In genomic region chr7:80642976-80643666, GRCm38 (mm10) we compare ENCODE assay signal across 11 mouse cellular contexts. TPM values are rescaled to one million over a fixed set of nuclear protein-coding genes. Genes with fewer than 3 reads are reported as not detected.
DNase-seq lines count a peak whose midpoint lies in the region; ATAC-seq and TF ChIP-seq lines count a peak whose summit lies in the region.
"Had no signal": no experiment of that assay in that cellular context is flagged by ENCODE, and none has a peak within 500 bp of the region (broad histone marks: within the 10 kb centered on the region; RNA-seq: fewer than 3 reads in every experiment).

No protein-coding gene starts in this region.

- TF ChIP-seq CTCF in cerebellum, adult 2 months (IDR thresholded peaks at IDR 0.05; ENCODE audit: borderline replicate concordance, insufficient read depth, low read depth, low read length): no peak
- no peak for TF ChIP-seq CTCF in layer of hippocampus, adult 2 months (conservative IDR thresholded peaks at IDR 0.05)

- 50% methylated on average over 8 of the region's 8 CpGs for WGBS in cerebellum, adult 2 months
- 69% methylated on average over 8 of the region's 8 CpGs for WGBS in embryonic facial prominence, embryonic 14.5 days

- no peak overlapping the region for H3K9ac ChIP-seq in embryonic facial prominence, embryonic 14.5 days (ENCODE audit: low read depth, low read length)
- H3K9ac ChIP-seq: liver, embryonic 15.5 days; stomach, embryonic 15.5 days had no signal

- no peaks in the 10 kb centered on the region for H3K36me3 ChIP-seq in embryonic facial prominence, embryonic 14.5 days (ENCODE audit: control insufficient read depth, insufficient read depth, low read length)
- H3K36me3 ChIP-seq: liver, embryonic 15.5 days; stomach, embryonic 15.5 days had no signal

- no peak for ATAC-seq in embryonic facial prominence, embryonic 14.5 days (ENCODE audit: low read depth)

- peak overlapping the region; percentile 27; the same call in 1 of the 2 replicates for H3K27ac ChIP-seq in cerebellum, adult 2 months (ENCODE audit: insufficient read depth, low read length)
- peak overlapping the region; percentile 18; the same call in 1 of the 2 replicates for H3K27ac ChIP-seq in layer of hippocampus, adult 2 months
- peak overlapping the region; percentile 8; the same call in 1 of the 2 replicates for H3K27ac ChIP-seq in embryonic facial prominence, embryonic 14.5 days (replicated peaks; ENCODE audit: low read depth, low read length)
- H3K27ac ChIP-seq: kidney, postnatal 0 days; liver, embryonic 15.5 days had no signal

- no peak for TF ChIP-seq POLR2A in cerebellum, adult 2 months (IDR thresholded peaks at IDR 0.05; ENCODE audit: borderline replicate concordance, insufficient read depth, low read length)

- no peak overlapping the region for H3K4me2 ChIP-seq in embryonic facial prominence, embryonic 14.5 days (ENCODE audit: low read depth, low read length)
- H3K4me2 ChIP-seq: liver, embryonic 15.5 days; stomach, embryonic 15.5 days had no signal

- no peak overlapping the region for H3K4me3 ChIP-seq in cerebellum, adult 2 months (replicated peaks; ENCODE audit: insufficient read depth, low read depth, low read length)
- no peak overlapping the region for H3K4me3 ChIP-seq in layer of hippocampus, adult 2 months
- H3K4me3 ChIP-seq in embryonic facial prominence, embryonic 14.5 days (ENCODE audit: low read depth, low read length): no peak overlapping the region
- H3K4me3 ChIP-seq: liver, embryonic 15.5 days; stomach, embryonic 15.5 days had no signal

- H3K27me3 ChIP-seq in cerebellum, adult 2 months (ENCODE audit: control insufficient read depth, insufficient read depth, low read length): no peaks in the 10 kb centered on the region
- H3K27me3 ChIP-seq in embryonic facial prominence, embryonic 14.5 days (replicated peaks; ENCODE audit: control insufficient read depth, insufficient read depth, low read length): no peaks in the 10 kb centered on the region
- H3K27me3 ChIP-seq: liver, embryonic 15.5 days; stomach, embryonic 15.5 days had no signal

- H3K4me1 ChIP-seq in cerebellum, adult 2 months (ENCODE audit: control insufficient read depth, insufficient read depth, low read length): peaks cover 69% of the 10 kb centered on the region
- peaks cover 26% of the 10 kb centered on the region for H3K4me1 ChIP-seq in embryonic facial prominence, embryonic 14.5 days (ENCODE audit: control insufficient read depth, insufficient read depth, low read length)

- H3K9me3 ChIP-seq in embryonic facial prominence, embryonic 14.5 days (ENCODE audit: control insufficient read depth, low read length): no peaks in the 10 kb centered on the region
- H3K9me3 ChIP-seq: liver, embryonic 15.5 days; stomach, embryonic 15.5 days had no signal

- no peak for DNase-seq in cerebellum, adult 2 months
- no peak for DNase-seq in cerebellum, adult 11 months
- no peak for DNase-seq in layer of hippocampus, adult 2 months (ENCODE audit: low spot score in 2 of 2)
- DNase-seq in layer of hippocampus, postnatal 25 days (ENCODE audit: extremely low spot score in 1 of 2, low spot score in 1 of 2): no peak
- no peak for DNase-seq in embryonic facial prominence, embryonic 14.5 days (ENCODE audit: low spot score)
- peak; percentile 44 to 50 for DNase-seq in thymus, postnatal 10 days (ENCODE audit: low spot score in 2 of 2)
- no peak for DNase-seq in left cerebral cortex, adult 8-10 months (ENCODE audit: low spot score in 2 of 2)
- DNase-seq in kidney, adult 11 months: no peak

RNA-seq across cellular contexts. Expression of gene Crtc3, which starts 45.6 kb away (rescaled TPM):
- 21.7 and 24.8 TPM in 2 replicates for polyA plus RNA-seq in cerebellum, adult 2 months (2012; rRNA removed)
- total RNA-seq in layer of hippocampus, adult 2 months (2021): 10 to 100 TPM; 21.0 to 24.4 TPM
- 10 to 100 TPM; 15.5 to 24.9 TPM for total RNA-seq in layer of hippocampus, postnatal 25 days (2021)
- polyA plus RNA-seq in embryonic facial prominence, embryonic 14.5 days (2014; fragmentation: Nextera tagmentation; extraction: Ambion mirVana): 21.6 and 22.9 TPM in 2 replicates
- 10 to 100 TPM; 14.8 to 15.7 (median 15.5) TPM for total RNA-seq in left cerebral cortex, adult 8-10 months (2022)

Comparison
In these comparisons a context has a peak if more than half of its experiments do, and no peak if none do; other contexts are left out.
1. DNase-seq: peak in thymus, postnatal 10 days (2 of 2); none in cerebellum, adult 2 months (0 of 2), cerebellum, adult 11 months (single experiment), layer of hippocampus, adult 2 months (0 of 2), layer of hippocampus, postnatal 25 days (0 of 2), embryonic facial prominence, embryonic 14.5 days (single experiment), left cerebral cortex, adult 8-10 months (0 of 2) and kidney, adult 11 months (single experiment).
2. Peak in every context shown above with its lines, with median percentiles within 50 percentile points of each other: H3K27ac ChIP-seq.